Mouse (Mus musculus) limb, embryonic 11.5 days (tissue): ENCODE results near the gene Atp13a4. TPM values are rescaled to one million over a fixed set of nuclear protein-coding genes. Genes with fewer than 3 reads are reported as not detected.

Experiments used
- ATAC-seq: fragments of 200-750 bp; cut with Nextera tagmentation; 2 replicates; pipeline ENCODE4 v1.8.0; 2017; ENCODE audit warnings: low read depth; ENCODE audit not compliant: insufficient number of reproducible peaks, low FRiP score, low TSS enrichment
- DNase-seq: peaks from one replicate; pipeline ENCODE4 v3.0.0-alpha.2; 2015; ENCODE audit warnings: low spot score
- H3K27ac ChIP-seq: fragments of 300-500 bp; sonication (generic); replicated peaks from 2 replicates; pipeline ENCODE4 v1.5.1; 2014; ENCODE audit warnings: low read depth, mild to moderate bottlenecking, low read length
- H3K27me3 ChIP-seq: fragments of 300-500 bp; sonication (generic); 2 replicates; pipeline ENCODE4 v1.6.1; 2014; ENCODE audit warnings: mild to moderate bottlenecking, low read length, mixed read lengths; ENCODE audit not compliant: control insufficient read depth, insufficient read depth
- H3K36me3 ChIP-seq: fragments of 300-500 bp; sonication (generic); 2 replicates; pipeline ENCODE4 v1.6.1; 2014; ENCODE audit warnings: mild to moderate bottlenecking, low read length, moderate library complexity, mixed read lengths; ENCODE audit not compliant: control insufficient read depth, insufficient read depth
- H3K4me1 ChIP-seq: fragments of 300-500 bp; sonication (generic); 2 replicates; pipeline ENCODE4 v1.6.1; 2014; ENCODE audit warnings: low read length, mixed read lengths; ENCODE audit not compliant: control insufficient read depth, insufficient read depth
- H3K4me2 ChIP-seq: fragments of 300-500 bp; sonication (generic); 2 replicates; pipeline ENCODE4 v1.6.1; 2014; ENCODE audit warnings: low read depth, mild to moderate bottlenecking, moderate library complexity; ENCODE audit not compliant: severe bottlenecking
- H3K4me3 ChIP-seq: fragments of 300-500 bp; sonication (generic); 2 replicates; pipeline ENCODE4 v1.5.1; 2014; ENCODE audit warnings: low read depth, low read length
- H3K9ac ChIP-seq: fragments of 300-500 bp; sonication (generic); 2 replicates; pipeline ENCODE4 v1.6.1; 2014; ENCODE audit warnings: mild to moderate bottlenecking, low read length
- H3K9me3 ChIP-seq: fragments of 300-500 bp; sonication (generic); 2 replicates; pipeline ENCODE4 v1.6.1; 2016; ENCODE audit warnings: low read length; ENCODE audit not compliant: control insufficient read depth
- WGBS: fragments of 180-500 bp; shearing (Covaris S2); extraction: QIAGEN DNeasy Blood & Tissue Kit; methylation state at CpG from one replicate; pipeline ENCODE4 v1.1.7; 2014; 5-methylcytosine and 5-hydroxymethylcytosine counted together
- polyA plus RNA-seq: library from polyadenylated mRNA; unstranded; fragments of >200 nt; fragmentation: Nextera tagmentation; extraction: Ambion mirVana; gene quantifications from 2 replicates; pipeline ENCODE4 v1.2.1, GENCODE M21; 2014

Gene Atp13a4
- polyA plus RNA-seq, 1 experiment from 2014 or later: not detected

DNA sequence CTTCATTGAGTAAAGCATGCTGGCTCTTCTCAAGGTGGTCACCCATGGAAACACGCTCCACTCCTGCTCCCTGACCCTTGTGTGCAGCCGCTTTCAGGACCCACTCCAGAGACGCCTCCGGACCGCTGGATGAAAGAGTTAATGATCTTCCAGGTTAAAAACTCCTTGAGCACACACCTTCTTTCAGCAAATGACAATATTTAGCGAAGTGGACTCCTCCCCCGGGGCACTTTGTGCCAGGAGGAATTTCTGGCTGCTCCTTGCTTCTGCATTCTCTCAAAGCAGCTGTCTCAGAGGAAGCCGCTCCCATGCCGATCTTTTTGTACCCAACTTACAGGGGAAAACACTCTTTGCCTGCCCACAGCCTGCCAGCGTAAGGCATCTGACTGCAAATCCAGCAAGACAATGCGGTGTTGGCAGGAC lies 3.4 kb downstream of the Atp13a4 start:
- H3K27me3 ChIP-seq: no peaks in the 10 kb centered on the region
- no peak overlapping the region for H3K4me3 ChIP-seq
- no peak for DNase-seq
- WGBS: 77% methylated on average over 11 of the region's 11 CpGs
- H3K4me2 ChIP-seq: no peak overlapping the region
- no peaks in the 10 kb centered on the region for H3K9me3 ChIP-seq
- ATAC-seq: no peak
- H3K36me3 ChIP-seq: no peaks in the 10 kb centered on the region
- H3K9ac ChIP-seq: no peak overlapping the region
- no peaks in the 10 kb centered on the region for H3K4me1 ChIP-seq
- H3K27ac ChIP-seq: no peak overlapping the region

DNA sequence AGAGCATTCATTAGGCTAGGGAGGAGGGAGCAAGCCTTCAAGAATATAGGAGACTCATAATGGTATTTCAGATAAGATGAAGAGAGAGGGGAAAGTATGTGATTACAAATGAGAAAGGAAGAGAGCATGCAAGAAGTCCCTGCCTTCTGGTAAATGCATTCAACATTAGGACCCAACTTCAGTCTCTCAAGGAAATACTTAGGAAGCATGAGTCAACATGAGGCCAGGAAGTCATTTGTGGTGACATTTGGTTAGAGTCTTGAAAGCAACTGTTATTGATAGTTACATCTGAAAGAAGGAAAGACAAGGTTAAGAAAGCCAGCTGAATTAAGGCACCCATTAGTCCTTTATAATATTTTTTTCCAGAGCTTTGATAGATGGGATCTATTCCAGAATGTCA lies 4.8 kb downstream of the Atp13a4 start:
- no peak overlapping the region for H3K27ac ChIP-seq
- no peaks in the 10 kb centered on the region for H3K9me3 ChIP-seq
- DNase-seq: no peak
- ATAC-seq: no peak
- H3K9ac ChIP-seq: no peak overlapping the region
- no peaks in the 10 kb centered on the region for H3K4me1 ChIP-seq
- no peak overlapping the region for H3K4me3 ChIP-seq
- no peaks in the 10 kb centered on the region for H3K36me3 ChIP-seq
- H3K4me2 ChIP-seq: no peak overlapping the region
- no peaks in the 10 kb centered on the region for H3K27me3 ChIP-seq

DNA sequence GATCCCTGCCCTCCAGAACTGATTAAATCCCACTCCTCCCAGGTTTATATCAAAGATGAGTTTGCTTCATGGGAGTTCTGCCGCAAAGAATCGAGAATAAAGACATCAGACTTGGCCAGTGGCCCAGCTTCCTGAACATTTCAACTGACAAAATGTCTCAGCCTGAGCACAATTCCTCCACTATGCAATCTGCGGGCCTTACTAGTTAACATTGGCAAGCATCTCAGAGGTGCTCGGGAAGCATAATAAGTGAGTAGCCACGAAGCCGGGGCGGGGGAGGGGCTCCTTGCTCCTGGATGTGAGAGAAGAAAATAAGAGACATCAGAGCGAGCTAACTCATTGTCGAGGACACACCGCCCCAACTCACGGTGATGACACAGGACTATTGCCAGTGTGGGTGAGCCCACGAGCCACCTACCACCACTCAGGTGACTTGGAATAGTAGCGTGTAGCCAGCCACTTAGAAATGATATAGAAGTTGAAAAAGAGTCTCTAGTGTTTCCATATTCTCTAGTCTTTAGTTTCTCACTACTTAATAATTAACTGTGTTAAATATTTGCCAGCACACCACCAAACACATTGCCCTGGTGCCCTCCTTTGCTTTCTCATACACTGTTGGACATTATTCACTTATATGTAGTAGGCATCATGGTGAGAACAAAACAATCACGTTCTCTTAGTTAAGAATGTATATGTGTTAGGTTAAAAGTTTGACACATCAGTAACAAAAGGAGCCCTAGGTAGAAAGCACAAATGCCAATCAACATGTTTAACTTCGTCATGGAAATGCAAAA lies 8.1 kb downstream of the Atp13a4 start:
- no peak overlapping the region for H3K4me3 ChIP-seq
- H3K9ac ChIP-seq: no peak overlapping the region
- H3K4me1 ChIP-seq: no peaks in the 10 kb centered on the region
- DNase-seq: no peak
- 84% methylated on average over 15 of the region's 15 CpGs for WGBS
- no peaks in the 10 kb centered on the region for H3K27me3 ChIP-seq
- no peak overlapping the region for H3K4me2 ChIP-seq
- H3K9me3 ChIP-seq: no peaks in the 10 kb centered on the region
- no peak overlapping the region for H3K27ac ChIP-seq
- no peak for ATAC-seq
- H3K36me3 ChIP-seq: no peaks in the 10 kb centered on the region

- no peaks in the 10 kb centered on the region for H3K4me1 ChIP-seq
- H3K27ac ChIP-seq: no peak overlapping the region
- ATAC-seq (no peak), DNase-seq (no peak)
- no peak overlapping the region for H3K4me2 ChIP-seq
- no peaks in the 10 kb centered on the region for H3K9me3 ChIP-seq
- no peaks in the 10 kb centered on the region for H3K36me3 ChIP-seq
- no peaks in the 10 kb centered on the region for H3K27me3 ChIP-seq
- WGBS: 90% methylated on average over 4 of the region's 4 CpGs
- no peak overlapping the region for H3K9ac ChIP-seq
- H3K4me3 ChIP-seq: no peak overlapping the region
Observed at GRCm38 (mm10) chr16:29535866-29536265, 8.8 kb downstream of the Atp13a4 start.

GRCm38 (mm10) chr16:29533641-29534040 lies 11.0 kb downstream of the Atp13a4 start:
- Histone ChIP-seq H3K27ac (no peak overlapping the region), H3K36me3 (no peaks in the 10 kb centered on the region), H3K9me3 (no peaks in the 10 kb centered on the region), H3K4me1 (no peaks in the 10 kb centered on the region), H3K9ac (no peak overlapping the region), H3K4me2 (no peak overlapping the region), H3K4me3 (no peak overlapping the region), H3K27me3 (no peaks in the 10 kb centered on the region)
- DNase-seq (no peak), ATAC-seq (no peak)
- 77% methylated on average over 6 of the region's 6 CpGs for WGBS

GRCm38 (mm10) chr16:29527085-29527484 lies 17.6 kb downstream of the Atp13a4 start:
- no peaks in the 10 kb centered on the region for H3K9me3 ChIP-seq
- H3K36me3 ChIP-seq: no peaks in the 10 kb centered on the region
- no peak overlapping the region for H3K4me2 ChIP-seq
- no peak for DNase-seq
- ATAC-seq: no peak
- H3K4me3 ChIP-seq: no peak overlapping the region
- no peaks in the 10 kb centered on the region for H3K4me1 ChIP-seq
- 93% methylated on average over 6 of the region's 6 CpGs for WGBS
- no peaks in the 10 kb centered on the region for H3K27me3 ChIP-seq
- H3K27ac ChIP-seq: no peak overlapping the region
- H3K9ac ChIP-seq: no peak overlapping the region

- Histone ChIP-seq H3K4me2 (no peak overlapping the region), H3K27me3 (no peaks in the 10 kb centered on the region), H3K4me3 (no peak overlapping the region), H3K36me3 (no peaks in the 10 kb centered on the region), H3K27ac (no peak overlapping the region), H3K9me3 (no peaks in the 10 kb centered on the region), H3K9ac (no peak overlapping the region), H3K4me1 (no peaks in the 10 kb centered on the region)
- no peak for ATAC-seq
- WGBS: 85% methylated on average over 8 of the region's 8 CpGs
- no peak for DNase-seq
Observed at GRCm38 (mm10) chr16:29526585-29526984, 18.1 kb downstream of the Atp13a4 start.

DNA sequence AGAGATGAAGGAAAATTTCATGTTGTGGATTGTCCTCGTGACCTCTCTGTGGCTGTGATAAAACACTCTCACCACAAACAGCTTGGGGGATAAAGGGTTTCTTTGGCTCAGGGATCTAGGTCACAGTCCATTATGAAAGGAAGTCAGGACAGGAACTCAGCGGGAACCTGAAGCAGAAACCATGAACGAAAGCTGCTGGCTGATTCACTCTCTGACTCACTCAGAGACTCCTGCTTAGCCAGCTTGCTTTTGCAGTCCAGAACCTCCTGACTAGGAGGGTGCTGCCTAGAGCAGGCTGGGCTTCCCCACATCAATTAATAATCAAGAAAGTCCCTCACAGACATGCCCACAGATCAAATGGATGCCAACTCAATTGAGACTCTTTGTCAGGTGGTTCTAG lies 32.2 kb downstream of the Atp13a4 start:
- DNase-seq (no peak), ATAC-seq (no peak)
- 74% methylated on average over 3 of the region's 3 CpGs for WGBS
- H3K4me1 ChIP-seq: no peaks in the 10 kb centered on the region
- H3K9me3 ChIP-seq: no peaks in the 10 kb centered on the region
- H3K27me3 ChIP-seq: no peaks in the 10 kb centered on the region
- no peak overlapping the region for H3K4me2 ChIP-seq
- H3K36me3 ChIP-seq: no peaks in the 10 kb centered on the region
- H3K27ac ChIP-seq: no peak overlapping the region
- H3K4me3 ChIP-seq: no peak overlapping the region
- no peak overlapping the region for H3K9ac ChIP-seq

- Histone ChIP-seq H3K27ac (no peak overlapping the region), H3K4me3 (no peak overlapping the region), H3K9ac (no peak overlapping the region), H3K27me3 (no peaks in the 10 kb centered on the region), H3K4me1 (no peaks in the 10 kb centered on the region), H3K4me2 (no peak overlapping the region), H3K36me3 (no peaks in the 10 kb centered on the region), H3K9me3 (no peaks in the 10 kb centered on the region)
- DNase-seq (no peak), ATAC-seq (no peak)
- 89% methylated on average over 7 of the region's 7 CpGs for WGBS
Observed at GRCm38 (mm10) chr16:29510743-29511142, 33.9 kb downstream of the Atp13a4 start.
